Mouse (Mus musculus) brain, adult 10 weeks (tissue): ENCODE measurements around the gene 0610012G03Rik. TPM values are rescaled to one million over a fixed set of nuclear protein-coding genes. Genes with fewer than 3 reads are reported as not detected.

ENCODE experiments used
- polyA plus RNA-seq: library from polyadenylated mRNA; stranded (reverse); fragments of 350-450 nt; fragmentation: Illumina TruSeq; extraction: RNeasy Lipid Tissue Mini Kit (QIAGEN cat#74804); gene quantifications from one replicate; pipeline ENCODE4 v1.2.3, GENCODE M21; 2015; ENCODE audit warnings: low read depth, low replicate concordance

0610012G03Rik gene
- polyA plus RNA-seq = 48.2 TPM

DNA sequence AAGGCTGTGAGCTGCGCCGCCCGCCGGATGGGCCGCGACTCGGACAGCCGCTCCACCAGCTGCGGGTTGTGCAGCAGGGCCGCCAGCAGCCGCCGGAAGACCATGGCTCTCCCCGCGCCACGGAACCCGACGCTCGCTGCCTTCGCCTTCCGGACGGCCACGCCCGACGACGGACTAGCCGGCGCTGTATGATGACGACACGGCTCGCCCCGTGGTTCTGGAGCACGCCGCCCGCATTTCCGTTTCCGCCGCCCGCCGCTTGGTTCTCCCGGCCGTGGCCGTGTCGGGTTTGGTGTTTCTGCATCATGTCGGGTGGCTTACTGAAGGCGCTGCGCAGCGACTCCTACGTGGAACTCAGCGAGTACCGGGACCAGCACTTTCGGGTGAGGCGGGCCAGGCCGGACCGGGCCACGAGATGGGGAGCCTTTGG is at the start of gene 0610012G03Rik, which contains the start of gene Ncbp2:
Gene 0610012G03Rik (minus strand): TSS at position 150 of the 430 bp plus-strand sequence.
Gene Ncbp2 (plus strand): TSS at position 169 of the 430 bp plus-strand sequence.

DNA sequence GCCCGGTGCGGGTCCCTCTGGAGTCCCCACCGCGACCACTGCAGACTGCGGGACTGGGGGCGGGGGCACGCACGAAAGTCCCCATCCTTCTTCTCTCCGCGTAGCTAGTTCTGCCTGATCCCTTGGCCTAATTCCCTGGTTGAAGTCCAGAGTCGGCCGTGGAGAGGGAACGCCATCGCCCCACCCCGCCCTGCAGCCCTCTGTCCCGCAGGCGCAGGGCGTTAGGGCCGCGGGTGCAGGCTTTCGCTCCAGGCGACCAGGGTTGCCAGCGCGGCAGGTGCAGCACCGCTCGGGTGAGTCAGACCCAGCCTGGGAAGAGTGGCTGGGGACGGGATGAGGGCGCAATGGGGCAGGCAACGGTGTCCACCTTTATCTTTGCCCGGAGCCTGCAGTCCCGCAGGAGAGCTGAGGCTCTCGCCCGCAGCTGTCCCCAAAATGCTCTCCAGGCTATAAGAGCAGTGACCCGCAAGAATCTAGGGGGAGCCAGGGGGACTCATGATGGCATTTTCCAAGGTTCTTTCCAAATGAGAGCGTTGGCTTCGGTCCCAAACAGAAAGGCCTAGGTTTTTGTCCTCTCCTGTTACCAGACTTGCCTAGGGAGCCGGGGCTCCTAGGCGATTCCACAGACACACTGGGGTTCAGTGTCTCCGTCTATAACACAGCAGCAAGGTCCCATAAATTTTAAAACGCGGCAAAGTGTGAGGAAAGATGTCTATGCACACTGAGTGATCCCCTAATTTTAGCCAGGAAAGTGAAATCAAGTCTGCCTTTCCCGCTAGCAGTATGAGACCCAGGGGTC is 14.3 kb downstream of the 0610012G03Rik start, which contains the start of gene Pigz:
Gene Pigz (plus strand): TSS at position 101 of the 799 bp plus-strand sequence.

Other genes starting within 250 kb of the 0610012G03Rik start
- gene Meltf, start 69.7 kb downstream of the 0610012G03Rik start, polyA plus RNA-seq = 0.58 TPM
- 20.3 TPM for gene Pigz, start 14.6 kb downstream of the 0610012G03Rik start, polyA plus RNA-seq
- gene Ncbp2, start within 50 bp of the 0610012G03Rik start, polyA plus RNA-seq = 63.4 TPM
- 31.2 TPM for gene Senp5, start 54.8 kb upstream of the 0610012G03Rik start, polyA plus RNA-seq
- gene Pak2, start 130.8 kb upstream of the 0610012G03Rik start, polyA plus RNA-seq = 21.2 TPM
- gene Pigx, start 151.2 kb upstream of the 0610012G03Rik start, polyA plus RNA-seq = 36.6 TPM
- 96.5 TPM for gene Cep19, start 151.3 kb upstream of the 0610012G03Rik start, polyA plus RNA-seq
- 5.6 TPM for gene Nrros, start 217.1 kb upstream of the 0610012G03Rik start, polyA plus RNA-seq
- not detected for gene Bex6, start 231.3 kb upstream of the 0610012G03Rik start, polyA plus RNA-seq